Mouse (Mus musculus) bone marrow macrophage, adult 2 months (primary cell): ENCODE measurements around the gene Synpr.

ENCODE experiments used
- CTCF ChIP-seq: IDR thresholded peaks from 2 replicates; pipeline ENCODE4 v1.5.1; 2012; ENCODE audit warnings: low read depth, mild to moderate bottlenecking, low read length, moderate library complexity
- POLR2A ChIP-seq: IDR thresholded peaks from 2 replicates; pipeline ENCODE4 v1.6.1; 2012; ENCODE audit warnings: mild to moderate bottlenecking, low read depth, low read length, borderline replicate concordance

DNA sequence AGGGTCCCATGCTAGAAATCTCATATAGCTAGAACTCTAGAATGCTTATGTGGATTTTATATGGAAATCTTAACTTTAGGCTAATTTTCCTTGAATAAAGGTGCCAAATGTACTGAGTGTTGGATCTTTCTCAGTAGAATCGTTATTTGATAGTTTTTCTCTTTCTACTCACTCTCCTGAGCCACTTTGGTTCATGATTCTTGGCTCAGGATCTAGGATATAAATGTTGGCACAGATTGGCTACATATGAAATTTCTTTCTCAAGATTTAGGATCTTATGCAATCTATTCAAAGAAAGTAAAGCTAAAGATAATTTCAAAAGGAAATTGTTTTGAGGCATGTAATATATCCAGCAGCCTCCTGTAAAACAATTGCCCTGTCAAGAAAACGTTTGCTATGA is 263.2 kb downstream of the Synpr start:
- TF ChIP-seq CTCF (no peak), POLR2A (no peak)
